Mouse (Mus musculus) MEL (cell line): ENCODE measurements around the gene Sorbs2.

Source experiments
- CHD1 ChIP-seq: IDR thresholded peaks from 2 replicates; pipeline ENCODE4 v1.6.1; 2012; ENCODE audit warnings: low read depth, mild to moderate bottlenecking, inconsistent platforms, low read length, improper control_type of control experiment
- CTCF ChIP-seq, 3 experiments: IDR thresholded peaks in 2 of 3; conservative IDR thresholded peaks in 1 of 3; 2 replicates each; pipeline ENCODE4 v1.5.1; 2011 to 2012; ENCODE audit warnings: low read length in 3 of 3, low read depth in 2 of 3, mild to moderate bottlenecking in 2 of 3, improper control_type of control experiment in 1 of 3, inconsistent platforms in 1 of 3, mixed read lengths in 1 of 3, moderate library complexity in 1 of 3; ENCODE audit not compliant: control insufficient read depth in 1 of 3, insufficient read depth in 1 of 3, poor library complexity in 1 of 3, severe bottlenecking in 1 of 3
- ETS1 ChIP-seq: IDR thresholded peaks from 2 replicates; pipeline ENCODE4 v1.6.1; 2012; ENCODE audit warnings: low read depth, mild to moderate bottlenecking, inconsistent platforms, low read length, improper control_type of control experiment, moderate library complexity
- GATA1 ChIP-seq: IDR thresholded peaks from 2 replicates; pipeline ENCODE4 v1.6.1; 2011; ENCODE audit warnings: low read depth, low read length, improper control_type of control experiment
- MAFK ChIP-seq: IDR thresholded peaks from 2 replicates; pipeline ENCODE4 v1.6.1; 2011; ENCODE audit warnings: low read depth, mild to moderate bottlenecking, low read length, improper control_type of control experiment, borderline replicate concordance
- NELFE ChIP-seq: IDR thresholded peaks from 2 replicates; pipeline ENCODE4 v1.6.1; 2011; ENCODE audit warnings: low read depth, low read length, improper control_type of control experiment
- NRF1 ChIP-seq: IDR thresholded peaks from 2 replicates; pipeline ENCODE4 v1.6.1; 2014; ENCODE audit warnings: low read depth, mild to moderate bottlenecking, inconsistent platforms, low read length, improper control_type of control experiment, moderate library complexity; ENCODE audit not compliant: poor library complexity, insufficient read depth, severe bottlenecking
- POLR2A ChIP-seq, 2 experiments: IDR thresholded peaks; 2 replicates each; pipeline ENCODE4 v1.6.1; 2011 to 2012; ENCODE audit warnings: low read length in 2 of 2, mild to moderate bottlenecking in 2 of 2, control low read depth in 1 of 2, improper control_type of control experiment in 1 of 2, low read depth in 1 of 2, moderate library complexity in 1 of 2; ENCODE audit not compliant: control insufficient read depth in 1 of 2, insufficient read depth in 1 of 2, poor library complexity in 1 of 2
- POLR2AphosphoS5 ChIP-seq: IDR thresholded peaks from 2 replicates; pipeline ENCODE4 v1.6.1; 2012; ENCODE audit warnings: low read depth, borderline replicate concordance, mild to moderate bottlenecking, inconsistent platforms, low read length, moderate library complexity, mixed read lengths
- SMC3 ChIP-seq: IDR thresholded peaks from 2 replicates; pipeline ENCODE4 v1.6.1; 2011; ENCODE audit warnings: low read depth, low read length, improper control_type of control experiment
- TAL1 ChIP-seq: IDR thresholded peaks from 2 replicates; pipeline ENCODE4 v1.6.1; 2012; ENCODE audit warnings: mild to moderate bottlenecking, inconsistent platforms, low read length, moderate library complexity, mixed read lengths

- TF ChIP-seq CHD1 (no peak), NRF1 (no peak), POLR2A (IDR thresholded peaks at IDR 0.05; ENCODE audit: control insufficient read depth in 1 of 2, insufficient read depth in 1 of 2, low read depth in 1 of 2, low read length in 2 of 2, poor library complexity in 1 of 2) (no peak), POLR2AphosphoS5 (no peak), ETS1 (no peak), MAFK (no peak), CTCF (IDR thresholded peaks at IDR 0.05 in 2 of 3, conservative IDR thresholded peaks at IDR 0.05 in 1 of 3; ENCODE audit: control insufficient read depth in 1 of 3, insufficient read depth in 1 of 3, low read depth in 2 of 3, low read length in 3 of 3, poor library complexity in 1 of 3, severe bottlenecking in 1 of 3) (no peak), TAL1 (no peak), SMC3 (no peak), NELFE (no peak), GATA1 (no peak)
These were observed 196.1 kb downstream of the Sorbs2 start for GRCm38 (mm10) chr8:45703700-45704101.
